Mouse (Mus musculus): ENCODE measurements around the gene Mtfr1l.

DNA sequence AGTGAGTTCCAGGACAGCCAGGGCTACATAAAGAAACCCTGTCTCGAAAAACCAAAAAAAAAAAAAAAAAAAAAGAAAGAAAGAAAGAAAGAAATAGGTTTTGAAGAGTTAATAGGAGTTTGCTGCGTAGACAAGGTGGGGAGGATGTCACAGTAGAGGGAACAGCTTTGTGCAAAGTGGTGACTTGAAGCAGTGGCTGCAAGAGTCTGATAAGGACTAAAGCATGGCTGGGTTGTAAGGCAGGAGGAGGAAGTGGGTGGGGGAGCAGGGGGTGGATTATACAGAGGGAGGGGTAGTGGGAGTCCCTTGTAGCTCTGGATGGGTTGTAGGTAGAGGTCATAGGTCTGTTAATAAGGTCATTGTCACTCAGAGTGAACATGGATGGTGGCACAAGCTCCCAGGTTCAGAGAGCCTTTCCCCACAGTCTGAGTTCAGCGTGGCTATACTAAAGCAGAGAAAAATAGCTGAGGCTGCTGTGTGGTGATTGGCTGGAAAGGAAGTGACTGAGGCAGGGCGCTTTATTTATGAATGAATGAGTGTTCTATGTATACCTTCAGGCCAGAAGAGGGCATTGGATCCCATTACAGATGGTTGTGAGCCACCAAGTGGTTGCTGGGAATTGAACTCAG, 29.1 kb downstream of the Mtfr1l start:
- TF ChIP-seq CTCF (IDR thresholded peaks at IDR 0.05; ENCODE audit: borderline replicate concordance, insufficient read depth, low read length) (no peak), POLR2A (IDR thresholded peaks at IDR 0.05; ENCODE audit: low read depth, low read length) (no peak)

Data from embryonic fibroblast, embryonic 13.5 days (primary cell).